Mouse (Mus musculus) kidney, adult 2 months (tissue): Measurements from ENCODE around the gene Sik3.

Experiments used
- CTCF ChIP-seq: fragments of 200-500 bp; conservative IDR thresholded peaks from 2 replicates; pipeline ENCODE4 v1.5.1; 2011; ENCODE audit warnings: low read depth, mild to moderate bottlenecking, control low read depth, low read length, moderate library complexity, mixed read lengths; ENCODE audit not compliant: insufficient read depth, insufficient read length
- POLR2A ChIP-seq: fragments of 200-500 bp; IDR thresholded peaks from one replicate; pipeline ENCODE4 v1.6.1; 2011; ENCODE audit warnings: low read depth, low read length, control low read depth

DNA sequence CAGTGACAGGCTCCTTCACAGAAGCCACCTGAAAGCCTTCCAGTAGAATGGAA lies 222.8 kb downstream of the Sik3 start, which contains the start of gene Apoc3:
- no peak for TF ChIP-seq CTCF
- TF ChIP-seq POLR2A, result no peak
